Mouse (Mus musculus) spleen, adult 2 months (tissue): ENCODE data around the gene Tgm1.

Source experiments
- CTCF ChIP-seq: fragments of 200-500 bp; IDR thresholded peaks from 2 replicates; pipeline ENCODE4 v1.5.1; 2011; ENCODE audit warnings: mild to moderate bottlenecking, inconsistent platforms; ENCODE audit not compliant: insufficient read depth, insufficient read length, insufficient replicate concordance; ENCODE audit errors: extremely low read depth
- POLR2A ChIP-seq: fragments of 200-500 bp; IDR thresholded peaks from 2 replicates; pipeline ENCODE4 v1.6.1; 2011; ENCODE audit warnings: low read depth, low read length, inconsistent platforms

DNA sequence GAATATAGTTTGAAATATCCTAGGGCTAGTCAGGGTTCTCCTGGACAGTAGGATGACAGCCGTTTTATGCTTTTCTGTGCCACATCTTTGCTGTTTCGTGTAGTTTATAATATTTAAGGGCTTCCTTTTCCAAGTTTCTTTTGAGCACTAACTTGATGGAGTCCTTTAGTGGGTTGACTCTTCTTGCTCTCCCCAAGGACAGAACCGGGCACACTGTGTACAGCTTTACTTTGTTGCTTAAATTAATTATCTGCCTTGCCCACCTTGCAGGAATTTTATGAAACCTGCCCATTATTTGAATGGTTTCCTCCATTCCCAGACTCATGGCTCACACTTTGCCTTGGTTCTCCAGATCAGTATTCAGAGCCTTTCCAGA lies 31.6 kb downstream of the Tgm1 start:
- TF ChIP-seq CTCF = no peak
- no peak for TF ChIP-seq POLR2A
